Mouse (Mus musculus) lung, postnatal 0 days (tissue): Measurements from ENCODE around the gene Eno3. TPM values are rescaled to one million over a fixed set of nuclear protein-coding genes. Genes with fewer than 3 reads are reported as not detected.

Source experiments
- ATAC-seq: fragments of 200-750 bp; cut with Nextera tagmentation; 2 replicates; pipeline ENCODE4 v1.8.0; 2017; ENCODE audit warnings: moderate library complexity
- DNase-seq: peaks from one replicate; pipeline ENCODE4 v3.0.0-alpha.2; 2016; ENCODE audit warnings: low spot score
- H3K27ac ChIP-seq: fragments of 300-500 bp; sonication (generic); 2 replicates; pipeline ENCODE4 v1.5.1; 2014; ENCODE audit warnings: antibody characterized with exemption, mild to moderate bottlenecking, low read length, mixed read lengths
- H3K27me3 ChIP-seq: fragments of 300-500 bp; sonication (generic); replicated peaks from 2 replicates; pipeline ENCODE4 v1.6.1; 2014; ENCODE audit warnings: low read length, mixed read lengths; ENCODE audit not compliant: insufficient read depth
- H3K36me3 ChIP-seq: fragments of 300-500 bp; sonication (generic); 2 replicates; pipeline ENCODE4 v1.6.1; 2014; ENCODE audit warnings: low read length, mixed read lengths; ENCODE audit not compliant: insufficient read depth
- H3K4me1 ChIP-seq: fragments of 300-500 bp; sonication (generic); 2 replicates; pipeline ENCODE4 v1.6.1; 2014; ENCODE audit warnings: antibody characterized with exemption, low read depth, low read length, mixed read lengths; ENCODE audit not compliant: insufficient read depth
- H3K4me2 ChIP-seq: fragments of 300-500 bp; sonication (generic); replicated peaks from 2 replicates; pipeline ENCODE4 v1.6.1; 2014; ENCODE audit warnings: low read depth, mild to moderate bottlenecking, low read length, moderate library complexity, mixed read lengths
- H3K4me3 ChIP-seq: fragments of 300-500 bp; sonication (generic); 2 replicates; pipeline ENCODE4 v1.5.1; 2014; ENCODE audit warnings: low read depth, low read length
- H3K9ac ChIP-seq: fragments of 300-500 bp; sonication (generic); replicated peaks from 2 replicates; pipeline ENCODE4 v1.6.1; 2014; ENCODE audit warnings: low read depth, mild to moderate bottlenecking
- H3K9me3 ChIP-seq: fragments of 300-500 bp; sonication (generic); 2 replicates; pipeline ENCODE4 v1.6.1; 2016; ENCODE audit warnings: low read length, mixed read lengths
- CTCF ChIP-seq: IDR thresholded peaks from 2 replicates; pipeline ENCODE4 v1.5.1; 2016; ENCODE audit warnings: antibody characterized with exemption, mild to moderate bottlenecking
- EP300 ChIP-seq: IDR thresholded peaks from 2 replicates; pipeline ENCODE4 v1.6.1; 2016; ENCODE audit warnings: antibody characterized with exemption, mild to moderate bottlenecking, control low read depth
- WGBS: fragments of 180-500 bp; shearing (Covaris S2); extraction: QIAGEN DNeasy Blood & Tissue Kit; methylation state at CpG from one replicate; pipeline ENCODE4 v1.1.7; 2014; 5-methylcytosine and 5-hydroxymethylcytosine counted together
- polyA plus RNA-seq: library from polyadenylated mRNA; unstranded; fragments of >200 nt; fragmentation: Nextera tagmentation; extraction: Ambion mirVana; gene quantifications from 2 replicates; pipeline ENCODE4 v1.2.1, GENCODE M21; 2015

The Eno3 gene
- polyA plus RNA-seq, 1 experiment from 2014 or later = 20.8 TPM

- H3K27me3 ChIP-seq = no peaks in the 10 kb centered on the region
- peaks cover 13% of the 10 kb centered on the region; the same call in 1 of the 2 replicates for H3K36me3 ChIP-seq
- TF ChIP-seq EP300 = no peak
- TF ChIP-seq CTCF = no peak
- peak overlapping the region; percentile 72 for H3K27ac ChIP-seq
- peak; percentile 70 for DNase-seq
- H3K9me3 ChIP-seq = no peaks in the 10 kb centered on the region
- H3K4me1 ChIP-seq = no peaks in the 10 kb centered on the region; the same call in 1 of the 2 replicates
- ATAC-seq = no peak
- no peak overlapping the region for H3K9ac ChIP-seq
- H3K4me3 ChIP-seq = peak overlapping the region; percentile 65; the same call in 1 of the 2 replicates
- peak overlapping the region; percentile 97 for H3K4me2 ChIP-seq
- WGBS = 45% methylated on average over 14 of the region's 14 CpGs
Measured at GRCm38 (mm10) chr11:70667271-70668150, 10.5 kb downstream of the Eno3 start.

- Histone ChIP-seq H3K36me3 (peaks cover 13% of the 10 kb centered on the region; the same call in 1 of the 2 replicates), H3K9ac (0 out of 2 replicates have a peak overlapping the region, but pooled peaks have one; percentile 13), H3K4me1 (no peaks in the 10 kb centered on the region; the same call in 1 of the 2 replicates), H3K9me3 (no peaks in the 10 kb centered on the region), H3K27me3 (no peaks in the 10 kb centered on the region), H3K4me3 (peak overlapping the region; percentile 65), H3K4me2 (peak overlapping the region; percentile 97), H3K27ac (peak overlapping the region; percentile 72)
- ATAC-seq (peak; percentile 58; the same call in 1 of the 2 replicates), DNase-seq (no peak)
- WGBS = 0% methylated on average over 15 of the region's 15 CpGs
- TF ChIP-seq CTCF = no peak
- peak; percentile 38; the same call in 1 of the 2 replicates for TF ChIP-seq EP300
Measured at GRCm38 (mm10) chr11:70668335-70668770, 11.4 kb downstream of the Eno3 start.

GRCm38 (mm10) chr11:70668771-70669505 lies 11.9 kb downstream of the Eno3 start, which contains the start of gene Spag7:
Spag7 (minus strand) TSS chr11:70669416.
- ATAC-seq (peak; percentile 95), DNase-seq (peak; percentile 100)
- Histone ChIP-seq H3K4me2 (peak within 1 kb of the TSS; percentile 97), H3K4me3 (peak within 1 kb of the TSS; percentile 65), H3K27me3 (no peaks in the 10 kb centered on the region), H3K4me1 (no peaks in the 10 kb centered on the region; the same call in 1 of the 2 replicates), H3K27ac (peak within 1 kb of the TSS; percentile 94), H3K9ac (peak within 1 kb of the TSS; percentile 68), H3K9me3 (no peaks in the 10 kb centered on the region), H3K36me3 (peaks cover 16% of the 10 kb centered on the region; the same call in 1 of the 2 replicates)
- TF ChIP-seq CTCF = 0 out of 2 replicates have a peak, but pooled peaks have one; percentile 7
- TF ChIP-seq EP300 = peak; percentile 17
- WGBS = under 1% methylated on average over 44 of the region's 44 CpGs

GRCm38 (mm10) chr11:70669582-70670345 lies 12.8 kb downstream of the Eno3 start:
- Histone ChIP-seq H3K4me1 (no peaks in the 10 kb centered on the region; the same call in 1 of the 2 replicates), H3K36me3 (peaks cover 14% of the 10 kb centered on the region; the same call in 1 of the 2 replicates), H3K27me3 (no peaks in the 10 kb centered on the region), H3K9me3 (no peaks in the 10 kb centered on the region), H3K4me3 (peak overlapping the region; percentile 65), H3K4me2 (peak overlapping the region; percentile 97), H3K9ac (peak overlapping the region; percentile 68), H3K27ac (peak overlapping the region; percentile 94)
- peak; percentile 86 for DNase-seq
- WGBS = under 1% methylated on average over 28 of the region's 31 CpGs
- TF ChIP-seq EP300 (no peak), CTCF (peak; percentile 61)
- peak; percentile 3 for ATAC-seq

- no peaks in the 10 kb centered on the region for H3K27me3 ChIP-seq
- peak overlapping the region; percentile 94; the same call in 1 of the 2 replicates for H3K27ac ChIP-seq
- peak overlapping the region; percentile 65; the same call in 1 of the 2 replicates for H3K4me3 ChIP-seq
- no peak for TF ChIP-seq CTCF
- no peak for TF ChIP-seq EP300
- H3K9me3 ChIP-seq = no peaks in the 10 kb centered on the region
- H3K9ac ChIP-seq = no peak overlapping the region
- H3K4me1 ChIP-seq = no peaks in the 10 kb centered on the region; the same call in 1 of the 2 replicates
- WGBS = 32% methylated on average over 14 of the region's 14 CpGs
- peak overlapping the region; percentile 97 for H3K4me2 ChIP-seq
- DNase-seq (peak; percentile 9), ATAC-seq (no peak)
- peaks cover 8% of the 10 kb centered on the region; the same call in 1 of the 2 replicates for H3K36me3 ChIP-seq
Measured at GRCm38 (mm10) chr11:70670483-70670882, 13.5 kb downstream of the Eno3 start.
